Mouse (Mus musculus) heart, adult 2 months (tissue): ENCODE data around the gene Ppt1.

Source experiments
- CTCF ChIP-seq: fragments of 200-600 bp; IDR thresholded peaks from 2 replicates; pipeline ENCODE4 v1.8.1; 2022; ENCODE audit warnings: antibody characterized with exemption, mild to moderate bottlenecking, moderate library complexity
- EP300 ChIP-seq: fragments of 200-500 bp; IDR thresholded peaks from 2 replicates; pipeline ENCODE4 v1.6.1; 2011; ENCODE audit warnings: low read depth, low read length, control low read depth; ENCODE audit not compliant: insufficient read depth
- POLR2A ChIP-seq: fragments of 200-500 bp; IDR thresholded peaks from 2 replicates; pipeline ENCODE4 v1.6.1; 2011; ENCODE audit warnings: mild to moderate bottlenecking, low read depth, low read length, control low read depth; ENCODE audit not compliant: insufficient read depth

DNA sequence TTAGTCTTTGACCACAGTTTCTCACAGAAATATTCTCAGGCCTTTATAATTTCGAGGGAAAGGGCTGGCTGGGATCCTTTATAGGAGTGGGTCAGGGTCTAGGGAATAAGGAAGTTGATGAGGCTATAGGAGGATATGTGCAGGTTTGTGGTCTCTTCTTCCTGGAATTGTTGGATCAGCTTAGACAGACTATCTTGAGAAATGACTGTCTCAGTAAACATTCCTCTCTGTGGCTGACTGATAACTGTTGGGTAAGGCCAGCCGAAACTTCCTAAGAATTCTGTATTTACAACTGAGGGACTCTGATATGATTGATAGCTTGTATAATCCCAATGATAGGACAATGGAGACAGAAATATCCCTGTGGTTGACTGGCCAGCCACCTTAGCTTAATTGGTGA is 24.2 kb upstream of the Ppt1 start:
- TF ChIP-seq EP300 (no peak), CTCF (no peak), POLR2A (no peak)
